Mouse (Mus musculus) forelimb bud, embryonic 11.5 days (tissue): ENCODE data around the gene 4930590J08Rik.
A peak's percentile ranks its signal among the peaks of the same experiment; 100 is the strongest.

ENCODE experiments used
- DNase-seq: peaks from one replicate; pipeline ENCODE4 v3.0.0-alpha.2; 2012; ENCODE audit warnings: low read depth, low spot score

The 4930590J08Rik gene

DNA sequence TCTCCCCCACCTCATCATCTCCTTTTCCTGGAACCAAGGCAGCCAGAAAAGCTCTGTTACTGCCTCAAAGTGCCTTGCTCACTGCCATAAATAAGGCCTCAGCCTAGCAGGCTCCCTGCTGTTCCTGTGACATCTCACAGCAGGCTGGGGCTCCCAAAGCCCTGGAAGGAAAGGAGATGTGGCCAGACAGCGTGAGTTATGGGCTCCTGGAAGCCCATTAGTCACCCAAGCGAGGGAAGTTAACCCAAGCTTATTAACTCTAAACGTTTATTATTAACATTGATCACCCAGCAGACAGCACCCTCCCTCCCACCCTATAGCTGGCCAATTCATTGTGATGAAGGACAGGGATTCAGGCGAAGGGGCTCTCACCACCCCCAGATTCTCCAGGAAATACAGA, 60.8 kb downstream of the 4930590J08Rik start:
- DNase-seq = no peak

GRCm38 (mm10) chr6:91965060-91965459, 62.5 kb downstream of the 4930590J08Rik start:
- DNase-seq = no peak

DNA sequence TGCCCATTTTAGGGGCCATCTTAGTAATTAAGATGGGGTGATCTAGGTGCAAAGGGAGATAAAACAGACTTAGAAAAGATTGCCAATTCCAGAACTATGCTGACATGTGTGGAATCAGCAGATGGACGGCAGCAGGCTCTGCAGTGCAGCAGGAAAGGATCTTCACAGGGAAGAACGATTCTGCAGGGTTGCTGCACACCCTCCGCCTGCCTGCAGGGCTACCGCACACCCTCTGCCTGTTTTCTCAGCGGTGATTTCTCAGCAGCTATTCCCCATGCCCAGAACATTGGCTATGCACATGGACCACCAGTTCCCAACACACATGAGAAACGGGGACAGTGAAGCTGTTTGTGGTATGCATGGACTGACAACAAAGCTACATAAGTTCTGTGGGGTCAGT, 63.4 kb downstream of the 4930590J08Rik start:
- no peak for DNase-seq

DNA sequence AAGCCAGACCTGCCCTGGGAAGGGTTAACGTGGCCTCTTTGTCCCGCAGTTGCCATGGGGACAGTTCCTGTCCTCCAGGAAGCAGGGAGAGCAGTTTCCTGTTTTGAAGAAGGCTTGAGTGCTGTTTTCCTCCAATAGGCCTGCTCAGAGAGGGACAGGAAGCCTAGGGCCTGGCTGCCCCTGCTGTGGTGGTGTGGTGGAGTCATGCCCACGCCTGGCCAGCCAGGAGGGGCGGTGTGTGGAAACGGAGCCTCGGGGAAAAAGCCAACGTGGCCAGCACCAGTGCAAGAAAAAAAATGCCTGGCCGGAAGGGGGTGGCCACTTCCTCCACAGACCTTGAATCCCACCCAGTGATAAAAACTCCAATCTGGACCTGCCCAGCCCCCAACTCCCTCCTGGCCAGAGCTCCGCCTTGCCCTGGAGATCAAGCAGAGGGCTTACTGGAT, 69.6 kb downstream of the 4930590J08Rik start:
- DNase-seq = peak; percentile 45

GRCm38 (mm10) chr6:91973972-91974371, 71.4 kb downstream of the 4930590J08Rik start:
- DNase-seq = no peak

- DNase-seq = peak; percentile 35
Observed at GRCm38 (mm10) chr6:91978371-91979300, 76.0 kb downstream of the 4930590J08Rik start, which contains the start of gene Fgd5. Gene Fgd5 (plus strand): TSS chr6:91978878.

DNA sequence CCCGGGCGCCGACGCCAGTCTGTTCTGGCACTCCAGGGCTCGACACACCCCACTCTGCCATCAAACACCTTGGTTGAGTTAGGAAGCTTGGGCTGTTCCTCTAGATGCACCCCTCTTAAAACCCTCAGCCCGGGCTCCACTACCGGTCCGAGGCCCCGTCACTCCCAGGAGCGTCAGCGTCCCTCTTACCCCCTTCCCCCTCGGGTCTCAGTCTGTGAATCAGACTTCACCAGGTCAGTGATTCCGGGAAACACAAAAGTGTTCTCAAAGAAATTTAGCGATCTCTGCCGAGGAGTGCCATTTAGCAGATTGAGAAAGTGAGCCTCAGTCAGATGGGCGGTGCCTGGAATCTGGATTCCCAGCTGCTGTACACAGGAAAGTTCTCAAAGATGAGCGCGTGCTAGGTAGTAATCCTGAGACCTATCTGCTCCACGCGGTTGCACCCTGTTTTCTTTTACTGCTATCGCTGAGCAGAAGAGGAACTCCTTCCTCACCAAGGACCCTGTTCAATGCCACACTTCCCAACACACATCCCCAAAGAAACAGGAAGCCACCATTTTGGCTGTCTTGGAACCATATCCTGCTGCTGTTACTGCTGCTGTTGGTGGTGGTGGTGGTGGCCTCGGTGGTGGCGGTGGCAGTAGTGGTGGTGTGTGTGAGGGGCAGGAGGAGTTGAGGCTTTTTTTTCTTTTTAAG, 76.8 kb downstream of the 4930590J08Rik start:
- DNase-seq = no peak

- DNase-seq = no peak
Observed at GRCm38 (mm10) chr6:91980011-91980410, 77.4 kb downstream of the 4930590J08Rik start.

DNA sequence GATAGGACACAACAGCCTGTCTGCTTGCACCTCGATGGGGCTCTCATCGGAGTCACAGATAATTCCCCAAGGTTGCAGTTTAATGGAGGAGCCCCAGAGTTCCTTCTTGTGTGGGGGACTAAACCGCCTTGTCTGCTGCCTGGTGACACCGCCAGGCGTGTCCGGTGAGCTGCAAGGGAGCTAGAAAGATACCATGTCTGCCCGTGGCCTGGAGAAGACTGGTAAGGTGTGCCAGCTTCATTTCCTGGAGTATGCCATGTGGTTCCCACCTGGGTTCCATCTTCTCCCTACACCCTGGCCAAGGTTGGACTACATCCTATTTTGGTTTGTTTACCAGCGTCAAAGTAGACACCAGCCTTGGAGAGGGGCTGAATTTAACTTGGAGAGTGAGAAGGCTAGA, 87.5 kb downstream of the 4930590J08Rik start:
- DNase-seq = no peak

GRCm38 (mm10) chr6:91992823-91993222, 90.2 kb downstream of the 4930590J08Rik start:
- no peak for DNase-seq

DNA sequence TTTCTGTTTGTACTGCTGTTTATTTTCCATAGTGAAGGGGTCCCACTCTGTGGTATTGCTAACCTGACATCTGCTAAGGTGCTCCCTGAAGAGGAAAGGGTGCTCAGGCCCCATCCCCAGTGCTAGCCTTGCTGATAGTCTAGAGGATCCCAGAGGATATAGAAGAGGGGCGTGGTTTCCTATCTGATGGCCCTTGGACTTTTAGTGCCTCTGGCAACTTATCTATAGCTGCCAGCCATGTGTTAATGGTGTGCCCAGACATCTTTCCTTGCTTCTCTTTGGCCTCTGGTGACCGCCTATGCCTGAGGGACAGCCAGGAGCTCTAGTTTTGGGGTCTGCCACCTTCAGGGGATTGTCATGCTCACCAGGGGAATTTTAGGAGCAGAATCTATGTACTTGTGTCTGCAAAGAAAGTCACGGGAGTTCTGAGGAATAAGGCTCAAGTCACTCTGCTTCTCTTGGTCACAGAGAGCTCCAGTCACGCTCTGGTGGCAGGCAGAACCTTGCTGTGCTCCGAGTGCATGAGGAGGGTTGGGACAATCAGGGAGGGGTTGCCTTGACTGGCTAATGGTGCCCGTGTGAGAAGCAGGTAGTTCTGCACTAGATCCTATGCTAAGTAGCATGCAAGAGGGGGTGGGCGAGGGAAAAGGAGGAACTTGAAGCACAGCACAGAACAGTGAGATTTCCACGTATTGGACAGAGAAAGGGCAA, 91.3 kb downstream of the 4930590J08Rik start:
- DNase-seq = no peak

DNA sequence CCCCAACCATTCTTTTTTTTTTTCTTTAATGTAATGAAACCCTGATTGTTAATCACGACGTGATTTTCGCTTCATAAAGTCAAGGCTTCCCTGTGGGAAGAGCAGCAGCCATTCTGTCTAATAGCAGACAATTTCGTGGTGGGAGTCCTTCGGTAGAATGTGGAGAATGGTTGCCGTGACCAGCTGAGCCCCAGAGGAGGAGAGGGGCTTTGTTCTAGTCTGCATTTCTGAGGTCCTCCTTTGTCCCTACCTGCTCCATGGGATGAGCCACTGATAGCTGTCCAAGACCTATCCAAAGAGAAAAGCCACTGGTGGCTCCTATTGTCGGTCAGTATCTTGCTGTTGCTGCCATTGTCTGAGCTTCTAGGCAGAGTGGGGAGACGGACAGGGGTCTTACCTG, 93.5 kb downstream of the 4930590J08Rik start:
- no peak for DNase-seq
